Comparison of ENCODE assay signal across 8 mouse cellular contexts in genomic region chr7:47050366-47050765, GRCm38 (mm10). TPM values are rescaled to one million over a fixed set of nuclear protein-coding genes. Genes with fewer than 3 reads are reported as not detected.
DNase-seq lines count a peak whose midpoint lies in the region; ATAC-seq lines count a peak whose summit lies in the region.

TSS of gene Tmem86a (plus strand) at chr7:47050601.

- peaks cover 8% of the 10 kb centered on the region for H3K36me3 ChIP-seq in hindbrain, embryonic 14.5 days (replicated peaks; ENCODE audit: control insufficient read depth, insufficient read depth)

- peak within 1 kb of the TSS; percentile 82 for H3K9ac ChIP-seq in hindbrain, embryonic 14.5 days

- 0% methylated on average over 32 of the region's 33 CpGs for WGBS in hindbrain, embryonic 14.5 days

- H3K27me3 ChIP-seq in hindbrain, embryonic 14.5 days (ENCODE audit: control insufficient read depth, insufficient read depth, low read length), result no peaks in the 10 kb centered on the region

- peak within 1 kb of the TSS; percentile 74 for H3K4me3 ChIP-seq in hindbrain, embryonic 14.5 days (replicated peaks; ENCODE audit: low read length)

- no peaks in the 10 kb centered on the region for H3K9me3 ChIP-seq in hindbrain, embryonic 14.5 days (ENCODE audit: control insufficient read depth, low read length)

- peak; percentile 99 for ATAC-seq in hindbrain, embryonic 14.5 days (ENCODE audit: low FRiP score)

- H3K4me2 ChIP-seq in hindbrain, embryonic 14.5 days (replicated peaks), result peak within 1 kb of the TSS; percentile 74

- H3K27ac ChIP-seq in hindbrain, embryonic 14.5 days, result peak within 1 kb of the TSS; percentile 92

- H3K4me1 ChIP-seq in hindbrain, embryonic 14.5 days (replicated peaks; ENCODE audit: control insufficient read depth, insufficient read depth, low read length), result peaks cover 15% of the 10 kb centered on the region; the same call in 1 of the 2 replicates

- peak; percentile 95 for DNase-seq in R1 (ENCODE audit: low read depth, low spot score)
- DNase-seq in cerebellum, postnatal 25 days, result peak; percentile 95 to 97
- peak; percentile 88 to 90 for DNase-seq in frontal cortex, postnatal 25 days (ENCODE audit: low spot score in 2 of 2)
- peak; percentile 97 for DNase-seq in hindbrain, embryonic 14.5 days (ENCODE audit: low spot score)
- DNase-seq in layer of hippocampus, postnatal 36 days, result peak; percentile 93
- peak; percentile 97 for DNase-seq in lung, postnatal 36 days
- peak; percentile 98 for DNase-seq in retina, postnatal 1 day
- peak; percentile 85 to 91 for DNase-seq in urinary bladder, adult 18-20 months (ENCODE audit: low spot score in 2 of 2)

RNA-seq across cellular contexts. Expression of gene Tmem86a, which starts in this region (rescaled TPM):
- 21.0 and 22.1 TPM in 2 replicates for polyA plus RNA-seq in hindbrain, embryonic 14.5 days (2014; fragmentation: Nextera tagmentation; extraction: Ambion mirVana)
- 10 to 100 TPM; 11.9 to 12.5 TPM for total RNA-seq in layer of hippocampus, postnatal 36 days (2021)

Comparison
In these comparisons a context has a peak if more than half of its experiments do, and no peak if none do; other contexts are left out.
1. Peak in every context shown above with its lines: DNase-seq, ATAC-seq, H3K4me3 ChIP-seq and H3K27ac ChIP-seq.